Mouse (Mus musculus) thymus, adult 18-20 months (tissue): ENCODE results near the gene Cachd1.

ENCODE experiments used
- DNase-seq, 2 experiments: peaks; one replicate each; pipeline ENCODE4 v3.0.0; 2022; ENCODE audit warnings: mixed read lengths in 2 of 2

Cachd1 gene

DNA sequence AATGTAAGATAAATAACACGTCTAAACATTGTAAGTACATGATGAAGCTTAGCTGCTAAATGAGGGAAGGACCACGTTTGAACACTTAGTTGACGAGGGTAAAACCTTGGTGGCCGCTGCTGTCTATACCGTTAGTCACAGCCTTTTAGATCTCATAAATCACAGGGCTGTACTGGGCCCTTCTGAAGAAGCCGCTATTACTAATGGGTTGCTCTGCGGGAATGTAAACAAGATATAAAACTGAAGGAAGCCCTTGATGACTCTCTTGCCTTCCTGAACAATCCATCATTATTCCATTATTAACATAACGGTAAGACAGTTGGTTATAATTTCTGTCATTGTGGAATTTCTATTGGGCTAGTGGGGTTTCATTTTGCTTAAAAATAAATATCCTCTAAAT lies 102.9 kb downstream of the Cachd1 start:
- no peak for DNase-seq

DNA sequence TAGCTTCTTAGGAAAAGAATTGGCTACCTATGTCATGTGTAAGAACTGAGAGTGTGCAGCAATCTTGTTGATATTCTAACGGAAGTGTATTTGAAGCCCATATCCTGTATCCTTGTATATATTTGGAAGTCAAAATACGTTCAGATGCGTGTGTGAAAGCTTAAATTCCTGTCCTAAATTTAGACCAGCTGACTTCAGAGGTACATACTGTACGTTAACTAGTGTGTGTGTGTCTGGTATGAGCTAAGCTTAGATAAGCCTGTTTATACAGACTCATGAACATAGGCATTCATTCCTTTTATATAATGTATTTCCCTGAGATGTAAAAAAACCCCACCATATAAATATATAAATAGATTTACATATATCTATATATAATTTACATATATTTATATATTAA lies 103.6 kb downstream of the Cachd1 start:
- no peak for DNase-seq

DNA sequence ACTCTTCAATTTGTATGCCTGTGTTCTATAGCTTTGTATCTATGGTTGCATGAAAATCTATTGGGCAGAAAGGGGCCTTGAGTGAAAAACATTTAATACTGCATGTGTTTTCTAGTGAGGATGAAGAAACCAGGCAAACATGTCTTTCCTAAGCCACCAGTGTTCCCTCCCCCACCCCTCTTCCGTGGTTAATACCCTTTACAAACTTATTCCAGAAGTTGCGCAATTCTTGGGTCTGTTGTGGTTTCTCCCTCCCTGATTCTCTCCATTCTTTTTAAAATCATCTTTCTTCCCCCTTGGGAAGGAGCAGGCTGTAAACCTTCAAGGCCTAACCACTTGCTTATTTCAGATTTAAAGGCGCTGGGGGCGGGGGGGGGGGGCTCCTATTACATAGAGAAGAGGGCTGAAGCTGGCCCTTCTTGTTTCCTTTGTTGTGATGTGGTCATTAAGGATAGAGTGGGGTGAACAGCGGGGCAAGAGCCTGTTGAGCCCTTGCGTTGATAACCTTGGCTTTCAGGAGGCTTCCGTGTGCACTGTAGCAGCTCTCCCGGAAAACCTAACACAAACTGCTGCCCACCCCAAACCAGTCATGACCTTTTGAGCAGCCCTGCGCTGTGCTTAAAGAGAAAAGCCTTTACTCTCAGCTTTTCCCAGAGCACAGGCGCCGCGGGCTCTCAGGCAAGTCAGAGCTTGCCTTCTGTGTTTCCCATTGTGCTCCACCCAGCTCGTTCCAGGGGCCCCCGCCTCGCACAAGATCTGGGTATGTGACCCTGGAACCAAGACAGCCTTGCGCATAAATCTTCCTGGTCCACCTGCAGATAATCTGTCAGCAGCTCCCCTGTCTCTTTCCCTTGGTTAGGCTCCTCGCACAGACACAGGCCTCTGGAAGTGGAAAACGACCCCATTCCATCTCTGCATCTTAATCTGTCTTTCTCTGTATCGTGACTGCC lies 109.6 kb downstream of the Cachd1 start:
- DNase-seq, result no peak

DNA sequence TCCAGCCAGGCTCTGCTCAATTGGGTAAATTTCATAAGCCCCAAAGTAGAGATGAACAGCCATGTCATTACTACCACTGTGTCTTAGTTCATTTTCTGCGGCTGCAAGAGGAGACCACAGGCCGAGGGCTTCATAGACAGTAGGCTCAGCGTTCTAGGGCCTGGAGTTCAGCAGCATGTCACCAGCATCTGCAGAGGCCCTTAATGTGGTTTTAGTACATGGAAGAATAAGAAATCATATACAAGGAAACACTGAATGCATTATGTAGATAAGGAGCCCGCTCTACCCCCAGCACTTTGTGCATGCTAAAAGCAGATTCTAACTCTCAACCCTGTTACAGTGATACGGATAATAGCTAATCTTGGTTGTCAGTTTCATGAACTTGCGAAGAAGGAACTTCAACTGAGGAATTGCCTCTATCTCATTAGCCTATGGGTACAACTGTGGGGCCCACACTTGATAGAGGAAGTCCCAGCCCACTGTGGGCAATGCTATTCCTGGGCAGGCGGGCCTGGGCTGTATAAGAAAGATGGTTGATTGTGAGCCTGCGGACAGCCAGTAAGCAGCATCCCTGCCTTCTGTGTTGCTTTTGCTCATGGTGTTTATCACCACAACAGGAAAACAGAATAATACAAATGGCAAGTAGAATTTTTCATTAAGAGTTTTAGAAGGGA lies 110.4 kb downstream of the Cachd1 start:
- DNase-seq, result no peak

GRCm38 (mm10) chr4:100890106-100890970 lies 113.9 kb downstream of the Cachd1 start:
- DNase-seq, result no peak

GRCm38 (mm10) chr4:100893739-100894138 lies 117.3 kb downstream of the Cachd1 start:
- DNase-seq, result no peak

- no peak for DNase-seq
Measured at GRCm38 (mm10) chr4:100894142-100894541, 117.7 kb downstream of the Cachd1 start.

- no peak for DNase-seq
Measured at GRCm38 (mm10) chr4:100896260-100897010, 120.0 kb downstream of the Cachd1 start.

DNA sequence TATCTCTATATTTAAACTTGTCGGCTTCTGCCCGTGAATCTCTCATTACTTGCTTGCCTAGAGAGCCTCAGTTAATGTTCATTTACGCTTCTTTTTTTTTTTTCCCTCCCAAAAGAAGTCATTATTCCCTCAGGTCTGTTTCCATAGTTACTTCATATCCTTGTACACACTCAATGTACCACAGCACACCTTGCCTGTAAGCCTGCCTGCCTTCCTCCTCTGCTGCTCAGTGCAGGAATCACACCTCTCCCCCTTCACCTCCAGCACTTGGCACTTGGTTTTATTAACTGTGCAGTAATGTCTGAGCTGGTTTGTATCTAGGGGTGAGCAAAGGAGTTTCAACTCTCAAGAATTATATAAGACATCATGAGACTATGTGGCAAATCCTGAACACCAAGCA lies 121.5 kb downstream of the Cachd1 start:
- DNase-seq, result no peak

- DNase-seq, result no peak
Measured at GRCm38 (mm10) chr4:100909694-100910340, 133.3 kb downstream of the Cachd1 start.

- DNase-seq, result no peak
Measured at GRCm38 (mm10) chr4:100910605-100911330, 134.3 kb downstream of the Cachd1 start.

DNA sequence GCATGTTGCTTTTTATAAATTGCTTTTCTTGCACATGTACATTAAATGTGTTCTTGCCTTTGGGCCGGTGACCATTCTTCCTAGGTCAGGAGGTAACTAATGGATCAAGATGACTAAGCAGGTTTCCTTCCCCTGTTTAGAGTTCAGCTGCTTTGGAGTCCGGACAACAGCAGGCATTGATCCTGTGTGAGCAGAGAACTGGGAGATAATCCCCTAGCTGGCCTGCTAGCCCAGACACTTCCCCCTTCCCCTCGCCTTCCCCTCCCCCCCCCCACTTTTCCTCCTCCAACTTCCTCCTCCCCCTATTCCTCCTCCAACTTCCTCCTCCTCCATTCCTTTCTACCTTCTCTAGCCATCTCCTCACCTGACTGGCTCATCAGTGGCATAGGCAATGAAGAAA lies 135.2 kb downstream of the Cachd1 start:
- DNase-seq, result no peak

- DNase-seq, result no peak
Measured at GRCm38 (mm10) chr4:100913666-100914065, 137.2 kb downstream of the Cachd1 start.

DNA sequence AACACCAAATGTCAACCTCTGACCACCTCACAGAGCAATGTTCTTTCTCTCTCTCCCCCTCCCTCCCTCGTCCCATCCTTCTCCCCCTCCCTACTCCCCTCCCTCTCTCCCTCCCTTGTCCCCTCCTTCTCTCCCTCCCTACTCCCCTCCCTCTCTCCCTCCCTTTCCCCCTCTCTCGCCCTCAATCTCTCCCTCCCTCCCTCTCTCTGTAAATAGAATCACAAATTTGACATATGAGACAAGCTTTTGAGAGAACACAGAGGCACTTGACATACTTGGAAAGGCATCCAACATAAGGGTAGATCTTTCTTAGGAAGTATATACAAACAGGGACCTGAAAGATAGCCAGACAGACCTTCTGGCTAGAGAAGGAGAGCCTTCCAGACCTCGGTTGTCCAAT lies 138.1 kb downstream of the Cachd1 start:
- no peak for DNase-seq

GRCm38 (mm10) chr4:100915093-100915492 lies 138.6 kb downstream of the Cachd1 start:
- DNase-seq, result no peak

- no peak for DNase-seq
Measured at GRCm38 (mm10) chr4:100917511-100917910, 141.0 kb downstream of the Cachd1 start.

DNA sequence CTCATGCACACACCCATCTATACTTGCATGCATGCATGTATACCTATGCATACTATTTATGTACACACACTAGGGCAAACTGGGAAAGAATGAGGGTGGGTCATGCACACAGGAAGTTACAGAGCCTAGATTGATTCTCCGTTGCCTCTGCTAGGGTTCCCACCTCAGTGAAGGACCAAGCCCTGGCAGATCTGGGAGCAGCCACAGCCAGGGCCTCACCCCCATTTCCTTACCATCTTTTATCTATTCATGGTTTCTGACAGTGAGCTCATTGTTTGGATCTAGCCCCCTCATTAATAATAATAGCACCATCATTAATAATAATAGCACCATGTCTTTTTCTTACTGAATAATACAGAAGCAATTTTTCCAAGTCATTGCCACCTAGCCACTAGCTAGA lies 143.9 kb downstream of the Cachd1 start:
- DNase-seq, result no peak

DNA sequence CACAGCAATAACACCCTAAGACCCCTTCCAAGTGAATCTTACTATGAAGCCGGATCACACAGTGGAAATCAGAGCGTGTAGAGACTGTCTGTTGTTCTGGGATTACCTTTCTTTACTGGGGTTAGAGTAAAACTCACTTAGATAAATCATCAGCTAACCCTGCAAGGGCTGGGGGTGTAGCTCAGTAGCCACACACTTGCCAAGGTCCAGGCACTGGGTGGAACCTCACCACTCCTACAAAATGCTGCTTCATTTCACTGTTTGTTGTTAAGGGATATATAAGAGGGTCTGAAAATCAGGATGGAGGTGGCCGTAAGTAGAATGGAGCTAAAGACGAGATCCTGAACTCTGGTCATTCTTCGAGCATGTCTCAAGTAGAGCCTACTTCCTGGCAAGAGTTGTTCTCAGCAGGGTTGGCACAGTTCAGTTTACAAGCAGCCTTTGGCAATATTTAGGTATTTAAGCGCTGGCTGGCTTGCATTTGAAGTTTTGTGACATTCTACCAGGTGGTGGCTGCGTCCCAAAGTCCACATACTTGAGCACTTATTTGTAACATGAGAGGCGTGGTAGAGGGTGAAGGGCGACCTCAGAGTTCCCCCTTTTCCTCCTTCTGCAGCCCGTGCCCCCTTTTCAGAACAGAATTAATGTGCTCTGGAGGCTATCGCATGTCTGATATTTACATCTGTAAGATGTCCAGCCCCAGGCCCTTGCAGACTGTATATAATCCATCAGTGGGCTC lies 146.5 kb downstream of the Cachd1 start:
- no peak for DNase-seq

- DNase-seq, result no peak
Measured at GRCm38 (mm10) chr4:100923598-100923997, 147.1 kb downstream of the Cachd1 start.

- no peak for DNase-seq
Measured at GRCm38 (mm10) chr4:100924276-100924675, 147.8 kb downstream of the Cachd1 start.
